Mouse (Mus musculus) left cerebral cortex, adult 9 months (tissue): Measurements from ENCODE around the gene Alg14.
A peak's percentile ranks its signal among the peaks of the same experiment; 100 is the strongest.

Source experiments
- DNase-seq, 2 experiments: peaks; one replicate each; pipeline ENCODE4 v3.0.0; 2022; ENCODE audit warnings: low spot score in 2 of 2

Alg14 gene

GRCm38 (mm10) chr3:121277557-121277956 is 14.0 kb upstream of the Alg14 start:
- no peak for DNase-seq

DNA sequence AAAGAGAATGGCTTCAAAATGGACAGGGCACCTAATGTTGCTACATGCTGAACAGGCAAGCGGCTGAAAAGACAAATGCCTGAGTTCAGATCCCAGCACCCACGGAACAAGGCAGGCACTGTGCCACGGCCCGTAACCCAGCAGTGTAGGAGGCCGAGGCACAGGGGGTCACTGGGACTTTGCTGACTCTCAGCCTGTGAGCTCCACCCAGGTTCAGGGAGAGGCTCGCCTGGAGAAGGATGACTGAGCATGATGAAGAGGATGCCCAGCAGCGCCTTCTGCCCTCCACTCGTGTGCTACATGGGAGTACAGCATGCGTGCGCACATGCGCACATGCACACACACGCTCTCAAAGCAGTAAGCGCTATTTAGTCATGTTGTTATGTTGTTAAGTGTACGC is 11.9 kb upstream of the Alg14 start:
- no peak for DNase-seq

DNA sequence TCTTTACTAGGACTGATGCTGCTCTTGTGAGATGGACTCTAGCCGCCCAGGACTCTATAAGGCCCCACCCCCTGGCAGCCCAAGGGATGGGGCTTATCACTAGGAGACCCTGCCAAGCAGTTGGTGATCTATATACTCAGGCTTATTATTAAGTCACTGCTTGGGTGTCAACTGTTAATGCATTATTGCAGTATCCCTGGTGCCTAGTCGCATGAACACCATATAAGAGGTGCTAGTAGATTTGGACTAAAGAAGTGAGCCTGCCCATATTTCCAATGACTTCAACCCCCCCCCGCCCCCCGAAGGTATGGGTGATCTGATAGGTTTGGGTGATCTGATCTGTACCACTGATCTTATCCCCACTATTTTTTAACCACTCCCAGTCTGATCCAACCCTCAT is 8.6 kb upstream of the Alg14 start, which contains the start of gene Tmem56:
Gene Tmem56 (minus strand): TSS at position 101 of the 400 bp plus-strand sequence.
- no peak for DNase-seq

DNA sequence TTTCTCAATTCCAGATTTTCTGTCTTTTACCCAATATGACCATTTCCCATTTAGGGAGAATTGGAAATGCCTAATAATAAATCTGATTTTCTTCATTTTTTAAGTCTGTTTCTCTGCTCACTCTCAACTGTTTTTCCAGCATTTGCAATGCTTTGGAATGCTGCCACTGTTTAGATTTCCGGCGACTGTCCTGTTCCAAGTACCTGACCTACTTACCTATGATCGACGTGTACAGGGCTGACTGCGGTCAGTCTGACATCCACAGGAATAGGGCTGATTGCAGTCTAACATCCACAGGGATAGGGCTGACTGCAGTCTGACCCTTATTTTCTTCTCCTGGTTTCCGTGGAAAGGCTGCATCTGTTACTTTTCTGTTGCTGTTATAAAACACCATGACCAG is 6.4 kb upstream of the Alg14 start:
- no peak for DNase-seq

- DNase-seq = no peak
These were observed 4.4 kb upstream of the Alg14 start for GRCm38 (mm10) chr3:121287151-121287550.

- no peak for DNase-seq
These were observed 892 bp upstream of the Alg14 start for GRCm38 (mm10) chr3:121290681-121291080.

GRCm38 (mm10) chr3:121291225-121291559 is 381 bp upstream of the Alg14 start:
- DNase-seq = no peak

DNA sequence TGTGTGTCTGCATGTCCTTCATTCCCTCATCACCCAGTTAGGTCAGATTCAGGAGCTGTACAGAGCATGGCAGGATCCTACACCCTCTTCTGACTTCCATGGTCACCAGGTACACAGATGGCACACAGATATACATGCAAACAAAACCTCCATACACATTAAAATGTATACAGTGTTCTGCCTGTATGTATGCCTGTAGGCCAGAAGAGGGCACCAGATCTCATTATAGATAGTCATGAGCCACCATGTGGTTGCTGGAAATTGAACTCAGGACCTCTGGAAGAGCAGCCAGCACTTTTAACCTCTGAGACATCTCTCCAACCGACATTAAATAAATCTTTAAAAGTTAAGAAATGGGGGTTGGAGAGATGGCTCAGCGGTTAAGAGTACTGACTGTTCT is 2.6 kb downstream of the Alg14 start:
- no peak for DNase-seq

DNA sequence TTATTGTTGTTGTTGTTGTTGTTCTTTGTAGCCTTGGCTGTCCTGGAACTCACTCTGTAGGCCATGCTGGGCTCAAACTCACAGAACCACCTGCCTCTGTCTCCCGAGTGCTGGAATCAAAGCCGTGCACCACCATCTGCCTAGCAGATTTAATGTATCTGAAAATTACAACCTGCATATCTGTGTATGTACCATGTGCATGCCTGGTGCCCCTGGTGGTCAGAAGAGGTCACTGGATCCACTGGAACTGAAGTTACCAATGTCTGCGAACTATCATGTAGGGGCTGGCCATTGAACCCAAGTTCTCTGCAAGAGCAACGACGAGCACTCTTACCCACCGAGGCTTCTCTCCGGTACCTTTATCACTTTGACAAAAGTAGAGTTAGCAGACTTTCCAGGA is 15.1 kb downstream of the Alg14 start:
- DNase-seq = no peak

DNA sequence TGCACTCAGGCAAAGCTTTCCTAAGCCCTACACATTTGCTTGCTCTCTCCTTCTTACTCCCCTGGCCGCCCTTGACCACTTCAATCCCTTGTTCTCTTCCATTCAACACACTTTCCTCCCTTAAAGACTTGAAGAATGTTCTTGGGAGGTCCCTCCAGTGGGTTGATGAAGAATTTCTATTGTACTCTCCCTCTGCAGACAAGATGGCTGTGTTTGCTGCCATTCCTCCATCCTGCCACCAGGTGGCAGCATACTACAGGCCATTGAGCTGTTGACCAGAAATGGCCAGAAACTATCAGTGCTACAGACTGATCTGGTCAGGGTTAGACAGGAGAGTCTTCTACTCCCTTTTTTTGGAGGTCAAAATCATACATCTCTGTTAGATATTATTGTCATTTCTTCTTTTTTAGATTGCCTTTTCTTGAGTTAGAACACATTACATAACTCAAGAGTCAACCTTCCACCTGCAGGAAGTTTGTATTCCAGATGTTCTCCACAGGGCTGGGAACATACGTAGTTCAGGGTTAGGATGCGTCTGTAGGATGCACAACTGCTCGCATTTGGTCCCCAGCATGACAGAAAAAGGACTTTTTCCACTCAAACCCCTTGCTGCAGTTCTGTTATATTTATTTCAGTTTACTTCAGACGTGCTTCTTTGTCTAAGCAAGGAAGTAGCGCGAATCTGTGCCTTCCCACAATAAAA is 16.1 kb downstream of the Alg14 start:
- peak in 1 of 2 experiments; percentile 76 for DNase-seq

DNA sequence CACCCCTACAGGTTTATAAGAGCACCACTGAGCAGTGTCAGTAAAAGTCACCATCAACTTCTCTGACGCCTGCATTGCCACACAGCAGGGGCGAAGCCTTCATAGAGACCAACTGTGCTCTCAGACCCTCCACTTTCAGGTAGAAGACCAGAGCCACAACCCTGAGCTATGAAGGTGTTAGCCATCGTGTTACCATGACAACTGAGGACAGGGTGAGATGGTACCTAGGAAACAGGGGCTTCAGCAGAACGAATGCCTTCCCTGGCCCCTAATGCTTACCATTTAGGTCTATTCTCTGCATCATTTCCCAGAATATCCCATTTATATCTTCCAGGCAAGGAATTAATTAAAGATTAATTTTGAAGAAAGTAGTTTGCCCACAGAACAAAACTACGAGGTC is 17.4 kb downstream of the Alg14 start:
- no peak for DNase-seq

GRCm38 (mm10) chr3:121309429-121309828 is 17.9 kb downstream of the Alg14 start:
- DNase-seq = no peak

- DNase-seq = no peak
These were observed 18.5 kb downstream of the Alg14 start for GRCm38 (mm10) chr3:121309896-121310714.

- DNase-seq = no peak
These were observed 20.9 kb downstream of the Alg14 start for GRCm38 (mm10) chr3:121312426-121312825.

DNA sequence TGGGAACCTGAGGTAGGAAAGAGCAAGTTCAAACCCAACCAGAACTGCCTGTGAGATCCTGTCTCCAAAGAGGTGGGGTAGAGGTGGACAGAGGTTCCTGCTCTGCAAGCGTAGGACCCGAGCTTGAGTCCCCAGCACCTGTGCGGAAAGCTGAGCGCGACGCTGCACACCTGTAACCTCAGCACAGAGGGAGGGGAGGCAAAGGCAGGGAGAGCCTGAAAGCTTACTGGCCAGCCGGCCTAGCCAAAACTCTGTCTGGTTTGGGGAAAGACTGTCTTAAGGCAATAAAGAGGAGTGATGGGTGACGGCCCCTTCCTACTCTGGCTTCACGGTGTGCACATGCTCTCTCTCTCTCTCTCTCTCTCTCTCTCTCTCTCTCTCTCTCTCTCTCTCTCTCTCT is 21.4 kb downstream of the Alg14 start:
- DNase-seq = no peak

GRCm38 (mm10) chr3:121314149-121314548 is 22.6 kb downstream of the Alg14 start:
- no peak for DNase-seq

DNA sequence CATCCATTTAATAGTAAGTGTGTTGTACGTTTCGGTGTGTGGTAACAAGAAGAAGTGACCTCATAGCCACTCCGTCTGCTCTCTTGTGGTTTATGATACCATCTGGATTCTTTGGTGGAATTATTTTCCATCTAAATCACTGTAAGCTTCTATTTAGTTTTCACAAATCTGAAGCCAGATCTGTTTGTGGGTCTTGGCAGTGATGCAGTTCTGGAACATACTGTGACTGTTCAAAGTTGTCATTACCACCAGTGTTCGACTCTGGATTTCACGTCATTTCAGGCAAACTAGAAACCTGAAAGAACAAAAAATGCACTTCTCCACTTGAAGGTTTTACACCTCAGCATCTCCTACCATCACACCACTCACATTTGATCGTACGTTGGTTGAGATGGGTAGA is 23.9 kb downstream of the Alg14 start:
- DNase-seq = no peak

GRCm38 (mm10) chr3:121319906-121320305 is 28.3 kb downstream of the Alg14 start:
- DNase-seq = no peak

DNA sequence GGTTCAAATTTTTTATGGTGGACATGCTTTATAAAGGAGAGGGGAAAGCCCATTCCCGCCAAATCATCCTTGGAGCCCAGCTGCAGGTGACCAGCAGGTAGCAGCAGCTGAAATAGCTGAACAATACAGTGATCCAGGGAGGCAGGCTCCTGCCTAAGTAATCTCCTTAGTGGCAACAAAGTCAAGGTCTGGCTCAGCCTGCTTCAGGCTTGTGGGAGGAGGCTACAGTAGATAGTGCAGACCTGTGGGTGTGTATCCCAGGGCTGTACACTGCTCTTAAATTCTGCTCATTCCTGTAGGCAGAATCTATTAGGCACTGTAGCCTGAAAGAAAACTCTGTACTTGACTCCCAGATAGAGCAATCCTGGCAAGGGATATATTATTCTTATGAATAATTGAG is 29.3 kb downstream of the Alg14 start:
- DNase-seq = no peak

GRCm38 (mm10) chr3:121323371-121323770 is 31.8 kb downstream of the Alg14 start:
- DNase-seq = no peak

DNA sequence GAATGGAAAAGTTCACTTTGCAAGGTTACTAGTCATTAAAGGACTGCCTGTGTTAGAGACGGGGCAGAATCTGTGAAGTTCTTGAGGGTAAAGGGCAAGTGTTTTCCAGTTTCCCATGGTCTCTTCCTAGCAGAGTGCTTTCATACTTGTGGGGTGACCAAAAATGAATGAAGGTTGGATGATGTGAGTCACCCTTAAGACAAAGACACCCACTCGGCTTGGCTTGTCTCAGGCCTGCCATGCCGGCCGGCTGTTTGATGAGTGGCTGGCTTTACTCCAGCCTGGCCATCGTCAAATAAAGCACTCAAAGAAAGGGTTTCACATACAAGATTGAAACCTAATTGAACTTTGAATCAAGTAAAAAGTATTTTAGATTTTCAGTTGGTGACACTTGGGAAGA is 35.8 kb downstream of the Alg14 start:
- no peak for DNase-seq

GRCm38 (mm10) chr3:121329647-121330046 is 38.1 kb downstream of the Alg14 start:
- no peak for DNase-seq

DNA sequence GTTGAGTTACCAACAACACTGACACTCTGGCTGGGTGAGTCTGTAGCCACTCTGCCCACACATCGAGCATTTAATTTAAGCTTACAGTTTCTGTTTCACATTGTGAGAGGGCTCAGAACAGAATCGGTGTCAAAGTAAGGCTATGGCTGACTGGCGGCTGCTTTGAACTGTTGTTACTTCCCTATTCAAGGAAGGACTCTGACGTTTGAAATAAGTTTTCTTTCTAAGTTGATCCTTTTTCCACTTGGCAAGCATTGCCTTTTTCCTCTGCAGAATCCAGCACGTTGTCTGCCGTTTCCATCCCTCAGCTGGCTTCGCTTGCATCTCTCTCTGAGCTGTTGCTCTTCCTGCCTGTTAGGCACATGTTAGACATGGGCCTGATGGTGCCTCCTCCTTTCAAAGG is 38.7 kb downstream of the Alg14 start:
- DNase-seq = no peak
